Mouse (Mus musculus): ENCODE measurements at regions not wholly inside any gene's neighbourhood (a gene's known extent, or its start where the extent isn't known, plus 50 kb on each side); places are given as distances from the start of the nearest gene placed in this dataset.

DNA sequence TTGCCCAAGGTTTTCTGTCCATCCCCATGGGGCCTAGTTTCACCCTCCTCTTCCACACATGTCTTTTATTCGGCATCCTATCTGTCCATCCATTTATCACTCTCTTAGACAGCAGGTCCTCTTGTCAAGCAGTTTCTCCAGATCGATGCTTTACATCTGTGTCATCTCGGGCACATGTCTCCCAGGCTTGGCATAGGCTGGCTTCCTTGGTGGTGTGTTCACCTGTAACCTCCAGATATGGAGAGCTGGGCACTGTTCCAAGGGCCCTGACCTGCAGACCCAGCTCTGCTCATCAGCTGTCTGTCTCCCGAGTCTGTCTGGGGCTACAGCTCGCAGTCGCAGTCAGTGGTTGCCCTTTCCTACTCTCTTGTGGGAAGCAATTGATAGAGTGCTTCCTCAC lies 128.2 kb upstream of the Podxl start:
- TF ChIP-seq POLR2A (IDR thresholded peaks at IDR 0.05; ENCODE audit: insufficient read depth, low read depth, low read length): no peak
- TF ChIP-seq CTCF (IDR thresholded peaks at IDR 0.05; ENCODE audit: insufficient read depth, low read depth, low read length): no peak

Measured in olfactory bulb, adult 2 months (tissue).